21 mouse cellular contexts compared by ENCODE assay signal in genomic region chr9:60378235-60378634, GRCm38 (mm10).
DNase-seq lines count a peak whose midpoint lies in the region; ATAC-seq and TF ChIP-seq lines count a peak whose summit lies in the region.
"Had no signal": no experiment of that assay in that cellular context is flagged by ENCODE, and none has a peak within 500 bp of the region (broad histone marks: within the 10 kb centered on the region; RNA-seq: fewer than 3 reads in every experiment).

No protein-coding gene starts in this region.

- H3K4me3 ChIP-seq in kidney, embryonic 14.5 days (ENCODE audit: low read length), result no peak overlapping the region
- no peak overlapping the region for H3K4me3 ChIP-seq in stomach, embryonic 14.5 days (ENCODE audit: low read depth, low read length)
- no peak overlapping the region for H3K4me3 ChIP-seq in stomach, postnatal 0 days (ENCODE audit: low read depth, low read length)
- H3K4me3 ChIP-seq: forebrain, embryonic 12.5 days; heart, embryonic 10.5 days; hindbrain, embryonic 12.5 days had no signal

- WGBS in kidney, embryonic 14.5 days, result 46% methylated on average over 6 of the region's 6 CpGs
- WGBS in stomach, embryonic 14.5 days, result 37% methylated on average over 6 of the region's 6 CpGs
- 58% methylated on average over 6 of the region's 6 CpGs for WGBS in stomach, postnatal 0 days

- no peak overlapping the region for H3K4me2 ChIP-seq in kidney, embryonic 14.5 days (replicated peaks; ENCODE audit: low read depth, low read length)
- no peak overlapping the region for H3K4me2 ChIP-seq in stomach, embryonic 14.5 days (replicated peaks; ENCODE audit: low read depth, low read length)
- H3K4me2 ChIP-seq in stomach, postnatal 0 days (replicated peaks; ENCODE audit: low read depth), result no peak overlapping the region
- H3K4me2 ChIP-seq: forebrain, embryonic 12.5 days; hindbrain, embryonic 12.5 days had no signal

- H3K9ac ChIP-seq in kidney, embryonic 14.5 days (ENCODE audit: low read depth, low read length), result no peak overlapping the region
- H3K9ac ChIP-seq in stomach, embryonic 14.5 days (replicated peaks; ENCODE audit: low read depth, low read length), result no peak overlapping the region
- H3K9ac ChIP-seq in stomach, postnatal 0 days (ENCODE audit: low read length), result no peak overlapping the region
- H3K9ac ChIP-seq: forebrain, embryonic 12.5 days; hindbrain, embryonic 12.5 days had no signal

- TF ChIP-seq CTCF in stomach, postnatal 0 days (IDR thresholded peaks at IDR 0.05; ENCODE audit: low read depth), result no peak

- 0 out of 2 replicates have a peak, but pooled peaks cover 2% of the 10 kb centered on the region for H3K36me3 ChIP-seq in kidney, embryonic 14.5 days (ENCODE audit: control insufficient read depth, insufficient read depth, low read length)
- H3K36me3 ChIP-seq in stomach, embryonic 14.5 days (ENCODE audit: control insufficient read depth, insufficient read depth, low read length), result no peaks in the 10 kb centered on the region
- H3K36me3 ChIP-seq in stomach, postnatal 0 days (ENCODE audit: control insufficient read depth, insufficient read depth, low read length), result no peaks in the 10 kb centered on the region
- H3K36me3 ChIP-seq: forebrain, embryonic 12.5 days; hindbrain, embryonic 12.5 days had no signal

- DNase-seq in kidney, adult 18-20 months, result no peak
- DNase-seq in kidney, postnatal 10 days, result peak; percentile 47
- no peak for DNase-seq in kidney, postnatal 25 days
- DNase-seq in stomach, postnatal 0 days (ENCODE audit: low spot score), result no peak
- no peak for DNase-seq in adrenal gland, postnatal 10 days
- DNase-seq: adrenal gland, postnatal 25 days; cerebellum, adult 18-20 months; cerebellum, adult 9-11 months; cerebellum, postnatal 36 days; gastrocnemius, postnatal 10 days; heart, adult 18-20 months; heart, postnatal 10 days; heart, postnatal 4 days had no signal

- no peaks in the 10 kb centered on the region for H3K9me3 ChIP-seq in kidney, embryonic 14.5 days (ENCODE audit: control insufficient read depth, low read length)
- no peaks in the 10 kb centered on the region for H3K9me3 ChIP-seq in stomach, embryonic 14.5 days (ENCODE audit: control insufficient read depth, low read depth, low read length)
- H3K9me3 ChIP-seq in stomach, postnatal 0 days (ENCODE audit: control insufficient read depth, low read length), result no peaks in the 10 kb centered on the region
- H3K9me3 ChIP-seq: forebrain, embryonic 12.5 days; heart, embryonic 10.5 days; hindbrain, embryonic 12.5 days had no signal

- no peak for TF ChIP-seq EP300 in stomach, postnatal 0 days (optimal IDR thresholded peaks at IDR 0.05)

- H3K4me1 ChIP-seq in kidney, embryonic 14.5 days (ENCODE audit: control insufficient read depth, insufficient read depth, low read length), result 0 out of 2 replicates have a peak, but pooled peaks cover 5% of the 10 kb centered on the region
- peaks cover 4% of the 10 kb centered on the region; the same call in 1 of the 2 replicates for H3K4me1 ChIP-seq in stomach, embryonic 14.5 days (ENCODE audit: control insufficient read depth, insufficient read depth, low read length)
- no peaks in the 10 kb centered on the region for H3K4me1 ChIP-seq in stomach, postnatal 0 days (replicated peaks; ENCODE audit: control insufficient read depth, insufficient read depth)

- no peaks in the 10 kb centered on the region for H3K27me3 ChIP-seq in kidney, embryonic 14.5 days (ENCODE audit: control insufficient read depth, insufficient read depth, low read length)
- no peaks in the 10 kb centered on the region for H3K27me3 ChIP-seq in stomach, embryonic 14.5 days (ENCODE audit: control insufficient read depth, insufficient read depth, low read length)
- no peaks in the 10 kb centered on the region for H3K27me3 ChIP-seq in stomach, postnatal 0 days (ENCODE audit: control insufficient read depth, insufficient read depth, low read length)
- H3K27me3 ChIP-seq: forebrain, embryonic 12.5 days; hindbrain, embryonic 12.5 days had no signal

- ATAC-seq in kidney, embryonic 14.5 days (ENCODE audit: low FRiP score, low TSS enrichment), result 0 out of 2 replicates have a peak, but pooled peaks have one; percentile 60
- peak; percentile 56; the same call in 1 of the 2 replicates for ATAC-seq in stomach, embryonic 14.5 days (ENCODE audit: insufficient number of reproducible peaks, insufficient read depth, low FRiP score, low read depth)
- no peak for ATAC-seq in stomach, postnatal 0 days (ENCODE audit: low FRiP score, low TSS enrichment)
- no peak for ATAC-seq in erythroid progenitor cell, adult 5-6 weeks (replicated peaks; ENCODE audit: low FRiP score, poor library complexity, severe bottlenecking)
- ATAC-seq: activated CD4-positive, CD25-positive, alpha-beta regulatory T cell, adult 4 months; forebrain, embryonic 16.5 days had no signal

- no peak overlapping the region; the same call in 1 of the 2 replicates for H3K27ac ChIP-seq in kidney, embryonic 14.5 days (ENCODE audit: low read depth, low read length)
- no peak overlapping the region for H3K27ac ChIP-seq in stomach, embryonic 14.5 days (ENCODE audit: low read length)
- H3K27ac ChIP-seq in stomach, postnatal 0 days (replicated peaks), result no peak overlapping the region
- H3K27ac ChIP-seq: forebrain, embryonic 12.5 days; heart, embryonic 10.5 days; hindbrain, embryonic 12.5 days had no signal

Comparison
In these comparisons a context has a peak if more than half of its experiments do, and no peak if none do; other contexts are left out.
1. ATAC-seq: peak in kidney, embryonic 14.5 days (single experiment) and stomach, embryonic 14.5 days (single experiment); none in stomach, postnatal 0 days (single experiment) and erythroid progenitor cell, adult 5-6 weeks (single experiment).